Mouse (Mus musculus) neural tube, embryonic 11.5 days (tissue): Measurements from ENCODE around the gene Slc12a6. TPM values are rescaled to one million over a fixed set of nuclear protein-coding genes. Genes with fewer than 3 reads are reported as not detected.
A peak's percentile ranks its signal among the peaks of the same experiment; 100 is the strongest.
"Not testable (repeated sequence)": the region's sequence is repeated elsewhere in the genome, so short reads cannot be mapped to it uniquely, and the experiment has no call there.

Source experiments
- ATAC-seq: fragments of 200-750 bp; cut with Nextera tagmentation; 2 replicates; pipeline ENCODE4 v1.8.0; 2017; ENCODE audit warnings: moderate number of reproducible peaks, mild to moderate bottlenecking, moderate TSS enrichment, moderate library complexity; ENCODE audit not compliant: insufficient read depth, low FRiP score, low TSS enrichment
- DNase-seq: peaks from one replicate; pipeline ENCODE4 v3.0.0-alpha.2; 2015; ENCODE audit warnings: low spot score
- H3K27ac ChIP-seq: fragments of 300-500 bp; sonication (generic); 2 replicates; pipeline ENCODE4 v1.5.1; 2014; ENCODE audit warnings: low read depth, mild to moderate bottlenecking, low read length
- H3K27me3 ChIP-seq: fragments of 300-500 bp; sonication (generic); 2 replicates; pipeline ENCODE4 v1.6.1; 2014; ENCODE audit warnings: mild to moderate bottlenecking, low read length, mixed read lengths; ENCODE audit not compliant: control insufficient read depth, insufficient read depth
- H3K36me3 ChIP-seq: fragments of 300-500 bp; sonication (generic); 2 replicates; pipeline ENCODE4 v1.6.1; 2014; ENCODE audit warnings: mild to moderate bottlenecking, low read length, moderate library complexity, mixed read lengths; ENCODE audit not compliant: control insufficient read depth, insufficient read depth
- H3K4me1 ChIP-seq: fragments of 300-500 bp; sonication (generic); 2 replicates; pipeline ENCODE4 v1.6.1; 2014; ENCODE audit warnings: low read length, mixed read lengths; ENCODE audit not compliant: control insufficient read depth, insufficient read depth
- H3K4me2 ChIP-seq: fragments of 300-500 bp; sonication (generic); 2 replicates; pipeline ENCODE4 v1.6.1; 2014; ENCODE audit warnings: low read depth, mild to moderate bottlenecking, moderate library complexity
- H3K4me3 ChIP-seq: fragments of 300-500 bp; sonication (generic); 2 replicates; pipeline ENCODE4 v1.5.1; 2014; ENCODE audit warnings: low read depth, low read length
- H3K9ac ChIP-seq: fragments of 300-500 bp; sonication (generic); 2 replicates; pipeline ENCODE4 v1.6.1; 2014; ENCODE audit warnings: mild to moderate bottlenecking, low read length
- H3K9me3 ChIP-seq: fragments of 300-500 bp; sonication (generic); 2 replicates; pipeline ENCODE4 v1.6.1; 2016; ENCODE audit warnings: low read length; ENCODE audit not compliant: control insufficient read depth
- WGBS: fragments of 180-500 bp; shearing (Covaris S2); extraction: QIAGEN DNeasy Blood & Tissue Kit; methylation state at CpG from one replicate; pipeline ENCODE4 v1.1.7; 2014; 5-methylcytosine and 5-hydroxymethylcytosine counted together
- polyA plus RNA-seq: library from polyadenylated mRNA; unstranded; fragments of >200 nt; fragmentation: Nextera tagmentation; extraction: Ambion mirVana; gene quantifications from 2 replicates; pipeline ENCODE4 v1.2.1, GENCODE M21; 2014

Slc12a6 gene
- polyA plus RNA-seq, 1 experiment from 2014 or later, result 15.4 TPM

- DNase-seq (no peak), ATAC-seq (no peak)
- H3K4me1 ChIP-seq, result no peaks in the 10 kb centered on the region
- no peak overlapping the region for H3K9ac ChIP-seq
- WGBS, result 85% methylated on average over 2 of the region's 2 CpGs
- H3K36me3 ChIP-seq, result no peaks in the 10 kb centered on the region
- no peak overlapping the region for H3K4me3 ChIP-seq
- H3K27me3 ChIP-seq, result no peaks in the 10 kb centered on the region
- H3K4me2 ChIP-seq, result no peak overlapping the region
- H3K9me3 ChIP-seq, result no peaks in the 10 kb centered on the region
- H3K27ac ChIP-seq, result no peak overlapping the region
These were observed 7.3 kb downstream of the Slc12a6 start for GRCm38 (mm10) chr2:112272909-112273308.

DNA sequence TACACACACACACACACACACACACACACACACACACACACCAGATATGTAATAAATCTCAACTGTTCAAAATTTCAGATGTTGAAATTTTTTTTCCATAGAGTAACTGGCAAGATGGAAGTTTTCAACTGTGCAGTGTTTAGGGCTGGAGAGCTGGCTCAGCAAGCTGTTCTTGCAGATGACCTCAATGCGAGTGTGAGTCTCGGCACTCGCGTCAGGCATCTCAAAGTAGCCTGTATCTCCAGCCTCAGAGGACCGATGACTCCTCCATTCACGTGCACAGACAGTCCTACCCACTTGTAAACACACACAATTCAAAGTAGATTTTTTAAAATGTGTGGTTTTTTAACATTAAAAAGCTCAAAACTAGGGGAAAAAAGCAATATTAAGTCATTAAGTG lies 7.8 kb downstream of the Slc12a6 start:
- ATAC-seq, result no peak
- H3K4me1 ChIP-seq, result no peaks in the 10 kb centered on the region
- H3K27ac ChIP-seq, result no peak overlapping the region
- no peak overlapping the region for H3K4me2 ChIP-seq
- 86% methylated on average over 6 of the region's 6 CpGs for WGBS
- no peak overlapping the region for H3K4me3 ChIP-seq
- no peaks in the 10 kb centered on the region for H3K9me3 ChIP-seq
- H3K9ac ChIP-seq, result no peak overlapping the region
- no peaks in the 10 kb centered on the region for H3K27me3 ChIP-seq
- no peak for DNase-seq
- H3K36me3 ChIP-seq, result no peaks in the 10 kb centered on the region

DNA sequence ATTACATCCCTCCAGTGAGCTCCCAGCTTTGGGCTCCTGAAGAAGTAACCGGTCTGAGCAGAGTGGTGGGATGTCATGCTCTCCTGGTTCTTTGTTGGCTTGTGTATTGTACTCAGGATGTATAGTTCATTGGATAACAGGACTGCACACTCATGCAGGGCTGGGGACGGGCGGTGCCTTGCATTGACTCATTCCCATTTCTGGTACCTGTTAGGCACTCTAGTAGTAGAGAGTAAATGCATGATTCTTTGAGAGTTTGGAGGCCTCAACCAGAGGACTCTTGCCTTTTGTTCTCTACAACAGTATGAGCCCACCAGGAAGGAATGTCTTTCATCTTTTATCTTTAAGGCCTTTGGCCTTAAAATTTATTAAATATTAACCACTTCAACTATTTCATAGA lies 11.2 kb downstream of the Slc12a6 start:
- no peak for DNase-seq
- Histone ChIP-seq H3K9ac (no peak overlapping the region), H3K4me3 (no peak overlapping the region), H3K36me3 (no peaks in the 10 kb centered on the region), H3K9me3 (no peaks in the 10 kb centered on the region), H3K27me3 (no peaks in the 10 kb centered on the region), H3K4me1 (no peaks in the 10 kb centered on the region), H3K27ac (no peak overlapping the region), H3K4me2 (no peak overlapping the region)
- no peak for ATAC-seq
- WGBS, result 96% methylated on average over 3 of the region's 3 CpGs

DNA sequence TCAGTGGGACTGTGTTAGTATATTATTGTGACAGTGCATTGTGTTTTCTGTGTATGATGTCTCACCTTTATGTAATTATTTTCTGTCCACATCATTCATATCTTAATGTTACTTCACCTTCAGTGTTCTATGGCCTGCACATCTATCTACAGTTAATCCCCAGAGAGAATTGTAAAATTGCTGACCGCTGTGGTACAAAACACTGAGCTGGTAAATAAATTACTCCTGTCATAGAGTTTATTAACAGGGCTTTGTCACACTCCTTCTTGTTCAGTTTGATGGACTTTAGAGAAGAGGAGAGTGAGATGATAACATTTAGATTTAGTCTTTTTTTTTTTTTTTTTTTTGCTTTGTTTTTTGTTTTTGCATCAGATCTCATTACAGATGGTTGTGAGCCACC lies 17.2 kb downstream of the Slc12a6 start:
- WGBS, result 80% methylated on average over 1 of the region's 1 CpGs
- Histone ChIP-seq H3K9ac (no peak overlapping the region), H3K36me3 (no peaks in the 10 kb centered on the region), H3K4me1 (no peaks in the 10 kb centered on the region), H3K27ac (no peak overlapping the region), H3K27me3 (no peaks in the 10 kb centered on the region), H3K9me3 (no peaks in the 10 kb centered on the region), H3K4me2 (no peak overlapping the region), H3K4me3 (no peak overlapping the region)
- no peak for ATAC-seq
- DNase-seq, result no peak

- no peaks in the 10 kb centered on the region for H3K9me3 ChIP-seq
- H3K9ac ChIP-seq, result peak overlapping the region; percentile 37
- no peaks in the 10 kb centered on the region for H3K36me3 ChIP-seq
- no peaks in the 10 kb centered on the region for H3K4me1 ChIP-seq
- H3K27me3 ChIP-seq, result no peaks in the 10 kb centered on the region
- 3% methylated on average over 21 of the region's 21 CpGs for WGBS
- peak overlapping the region; percentile 34 for H3K4me3 ChIP-seq
- no peak overlapping the region for H3K27ac ChIP-seq
- peak overlapping the region; percentile 65 for H3K4me2 ChIP-seq
- peak; percentile 72 for DNase-seq
- ATAC-seq, result peak; percentile 95
These were observed 18.9 kb downstream of the Slc12a6 start for GRCm38 (mm10) chr2:112284363-112285030.

DNA sequence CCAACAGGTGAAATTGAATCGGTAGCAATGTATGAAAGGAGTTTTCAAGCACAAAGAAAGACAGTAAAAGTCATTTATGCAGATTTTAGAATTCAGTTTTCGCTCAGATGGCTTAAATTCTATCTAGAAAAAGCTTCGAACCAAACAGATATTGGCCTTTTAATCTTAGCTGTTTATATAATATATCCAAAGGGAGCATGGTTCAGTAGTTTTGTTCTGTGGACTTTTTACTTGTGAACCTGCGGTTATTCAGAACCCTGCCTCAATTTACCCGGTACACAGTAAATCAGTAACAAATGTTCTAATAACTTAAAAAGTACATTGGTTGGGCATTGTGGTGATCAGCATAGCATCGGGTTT lies 19.4 kb downstream of the Slc12a6 start:
- H3K4me2 ChIP-seq, result peak overlapping the region; percentile 65
- no peaks in the 10 kb centered on the region for H3K4me1 ChIP-seq
- H3K27me3 ChIP-seq, result no peaks in the 10 kb centered on the region
- peak overlapping the region; percentile 34; the same call in 1 of the 2 replicates for H3K4me3 ChIP-seq
- DNase-seq (no peak), ATAC-seq (no peak)
- 63% methylated on average over 6 of the region's 6 CpGs for WGBS
- H3K9ac ChIP-seq, result no peak overlapping the region
- no peaks in the 10 kb centered on the region for H3K9me3 ChIP-seq
- H3K27ac ChIP-seq, result no peak overlapping the region
- no peaks in the 10 kb centered on the region for H3K36me3 ChIP-seq

GRCm38 (mm10) chr2:112286062-112286461 lies 20.4 kb downstream of the Slc12a6 start:
- not testable (repeated sequence) for ATAC-seq, H3K27me3 ChIP-seq, H3K9ac ChIP-seq, DNase-seq, H3K27ac ChIP-seq, H3K4me2 ChIP-seq, H3K4me3 ChIP-seq, H3K9me3 ChIP-seq, H3K36me3 ChIP-seq, H3K4me1 ChIP-seq
- WGBS, result 87% methylated on average over 1 of the region's 1 CpGs

GRCm38 (mm10) chr2:112287059-112287458 lies 21.4 kb downstream of the Slc12a6 start:
- Histone ChIP-seq H3K27ac (no peak overlapping the region), H3K4me3 (no peak overlapping the region), H3K4me1 (no peaks in the 10 kb centered on the region), H3K27me3 (no peaks in the 10 kb centered on the region), H3K36me3 (no peaks in the 10 kb centered on the region), H3K9me3 (no peaks in the 10 kb centered on the region), H3K4me2 (no peak overlapping the region), H3K9ac (no peak overlapping the region)
- DNase-seq (no peak), ATAC-seq (no peak)
- WGBS, result 74% methylated on average over 4 of the region's 4 CpGs

GRCm38 (mm10) chr2:112289507-112289906 lies 23.9 kb downstream of the Slc12a6 start:
- Histone ChIP-seq H3K36me3 (no peaks in the 10 kb centered on the region), H3K4me2 (no peak overlapping the region), H3K27ac (no peak overlapping the region), H3K9ac (no peak overlapping the region), H3K9me3 (no peaks in the 10 kb centered on the region), H3K4me3 (no peak overlapping the region), H3K27me3 (no peaks in the 10 kb centered on the region), H3K4me1 (no peaks in the 10 kb centered on the region)
- 94% methylated on average over 3 of the region's 3 CpGs for WGBS
- no peak for DNase-seq
- no peak for ATAC-seq
